Mouse (Mus musculus): ENCODE measurements around the gene Tenm4. TPM values are rescaled to one million over a fixed set of nuclear protein-coding genes. Genes with fewer than 3 reads are reported as not detected.

The Tenm4 gene
- total RNA-seq, 2 experiments from 2014 or later: 31.5 to 38.5 TPM

- DNase-seq (ENCODE audit: low spot score in 2 of 2): no peak
Measured at GRCm38 (mm10) chr7:96203812-96204560, 32.9 kb downstream of the Tenm4 start.

GRCm38 (mm10) chr7:96204809-96205350 lies 33.8 kb downstream of the Tenm4 start:
- DNase-seq (ENCODE audit: low spot score in 2 of 2): no peak

- DNase-seq (ENCODE audit: low spot score in 2 of 2): no peak
Measured at GRCm38 (mm10) chr7:96207071-96207470, 36.0 kb downstream of the Tenm4 start.

- DNase-seq (ENCODE audit: low spot score in 2 of 2): peak; percentile 18 to 20
Measured at GRCm38 (mm10) chr7:96209783-96210524, 38.9 kb downstream of the Tenm4 start.

GRCm38 (mm10) chr7:96210525-96211369 lies 39.7 kb downstream of the Tenm4 start:
- peak; percentile 19 to 20 for DNase-seq (ENCODE audit: low spot score in 2 of 2)

GRCm38 (mm10) chr7:96211618-96212021 lies 40.6 kb downstream of the Tenm4 start:
- DNase-seq (ENCODE audit: low spot score in 2 of 2): no peak

- DNase-seq (ENCODE audit: low spot score in 2 of 2): no peak
Measured at GRCm38 (mm10) chr7:96212224-96212591, 41.2 kb downstream of the Tenm4 start.

GRCm38 (mm10) chr7:96212592-96213541 lies 41.8 kb downstream of the Tenm4 start:
- DNase-seq (ENCODE audit: low spot score in 2 of 2): peak; percentile 21 to 37

GRCm38 (mm10) chr7:96213741-96214140 lies 42.7 kb downstream of the Tenm4 start:
- no peak for DNase-seq (ENCODE audit: low spot score in 2 of 2)

GRCm38 (mm10) chr7:96214876-96215275 lies 43.8 kb downstream of the Tenm4 start:
- DNase-seq (ENCODE audit: low spot score in 2 of 2): no peak

- DNase-seq (ENCODE audit: low spot score in 2 of 2): no peak
Measured at GRCm38 (mm10) chr7:96215894-96216509, 45.0 kb downstream of the Tenm4 start.

GRCm38 (mm10) chr7:96219386-96219785 lies 48.3 kb downstream of the Tenm4 start:
- DNase-seq (ENCODE audit: low spot score in 2 of 2): no peak

- DNase-seq (ENCODE audit: low spot score in 2 of 2): no peak
Measured at GRCm38 (mm10) chr7:96220647-96221046, 49.6 kb downstream of the Tenm4 start.

- no peak for DNase-seq (ENCODE audit: low spot score in 2 of 2)
Measured at GRCm38 (mm10) chr7:96222569-96222968, 51.5 kb downstream of the Tenm4 start.

- DNase-seq (ENCODE audit: low spot score in 2 of 2): no peak
Measured at GRCm38 (mm10) chr7:96228562-96229268, 57.7 kb downstream of the Tenm4 start.

GRCm38 (mm10) chr7:96230006-96230719 lies 59.1 kb downstream of the Tenm4 start:
- no peak for DNase-seq (ENCODE audit: low spot score in 2 of 2)

- no peak for DNase-seq (ENCODE audit: low spot score in 2 of 2)
Measured at GRCm38 (mm10) chr7:96230720-96231241, 59.7 kb downstream of the Tenm4 start.

GRCm38 (mm10) chr7:96235847-96236246 lies 64.8 kb downstream of the Tenm4 start:
- no peak for DNase-seq (ENCODE audit: low spot score in 2 of 2)
